Mouse (Mus musculus): ENCODE measurements around the gene Slc15a5. TPM values are rescaled to one million over a fixed set of nuclear protein-coding genes. Genes with fewer than 3 reads are reported as not detected.

Gene Slc15a5
- polyA plus RNA-seq, 1 experiment = not detected

GRCm38 (mm10) chr6:137935857-137936256, 143.9 kb downstream of the Slc15a5 start:
- TF ChIP-seq CTCF (conservative IDR thresholded peaks at IDR 0.05; ENCODE audit: insufficient read depth, insufficient read length, low read depth, low read length) (no peak), POLR2A (IDR thresholded peaks at IDR 0.05; ENCODE audit: low read depth, low read length) (no peak)
- Histone ChIP-seq H3K27ac (ENCODE audit: insufficient read depth, low read depth, low read length) (no peak overlapping the region), H3K4me3 (ENCODE audit: insufficient read depth, low read depth, low read length) (no peak overlapping the region), H3K27me3 (replicated peaks; ENCODE audit: control insufficient read depth, insufficient read depth, low read length) (no peaks in the 10 kb centered on the region), H3K36me3 (ENCODE audit: control insufficient read depth, insufficient read depth, low read length) (no peaks in the 10 kb centered on the region), H3K4me1 (ENCODE audit: control insufficient read depth, insufficient read depth, low read length) (no peaks in the 10 kb centered on the region)
- WGBS = 87% methylated on average over 7 of the region's 7 CpGs
- DNase-seq = no peak

GRCm38 (mm10) chr6:137935341-137935740, 144.4 kb downstream of the Slc15a5 start:
- Histone ChIP-seq H3K36me3 (ENCODE audit: control insufficient read depth, insufficient read depth, low read length) (no peaks in the 10 kb centered on the region), H3K27me3 (replicated peaks; ENCODE audit: control insufficient read depth, insufficient read depth, low read length) (no peaks in the 10 kb centered on the region), H3K4me3 (ENCODE audit: insufficient read depth, low read depth, low read length) (no peak overlapping the region), H3K27ac (ENCODE audit: insufficient read depth, low read depth, low read length) (no peak overlapping the region), H3K4me1 (ENCODE audit: control insufficient read depth, insufficient read depth, low read length) (no peaks in the 10 kb centered on the region)
- DNase-seq = peak; percentile 3
- TF ChIP-seq CTCF (conservative IDR thresholded peaks at IDR 0.05; ENCODE audit: insufficient read depth, insufficient read length, low read depth, low read length) (no peak), POLR2A (IDR thresholded peaks at IDR 0.05; ENCODE audit: low read depth, low read length) (no peak)
- 21% methylated on average over 8 of the region's 8 CpGs for WGBS

GRCm38 (mm10) chr6:137934545-137935298, 145.0 kb downstream of the Slc15a5 start:
- Histone ChIP-seq H3K27me3 (replicated peaks; ENCODE audit: control insufficient read depth, insufficient read depth, low read length) (no peaks in the 10 kb centered on the region), H3K4me3 (ENCODE audit: insufficient read depth, low read depth, low read length) (no peak overlapping the region), H3K27ac (ENCODE audit: insufficient read depth, low read depth, low read length) (no peak overlapping the region), H3K36me3 (ENCODE audit: control insufficient read depth, insufficient read depth, low read length) (no peaks in the 10 kb centered on the region), H3K4me1 (ENCODE audit: control insufficient read depth, insufficient read depth, low read length) (no peaks in the 10 kb centered on the region)
- no peak for DNase-seq
- TF ChIP-seq CTCF (conservative IDR thresholded peaks at IDR 0.05; ENCODE audit: insufficient read depth, insufficient read length, low read depth, low read length) = no peak
- TF ChIP-seq POLR2A (IDR thresholded peaks at IDR 0.05; ENCODE audit: low read depth, low read length) = no peak
- 55% methylated on average over 3 of the region's 3 CpGs for WGBS

Other genes starting within 250 kb of the Slc15a5 start
- gene Mgst1, start 60.4 kb upstream of the Slc15a5 start, polyA plus RNA-seq (2012; rRNA removed) = 411 and 435 TPM in 2 replicates